Mouse (Mus musculus) cerebellum, adult 11 months (tissue): ENCODE results near the gene Sipa1l2.
A peak's percentile ranks its signal among the peaks of the same experiment; 100 is the strongest.
"Not testable (repeated sequence)": the region's sequence is repeated elsewhere in the genome, so short reads cannot be mapped to it uniquely, and the experiment has no call there.

Experiments
- DNase-seq: peaks from one replicate; pipeline ENCODE4 v3.0.0; 2022

The Sipa1l2 gene

GRCm38 (mm10) chr8:125447543-125447942 is 122.1 kb downstream of the Sipa1l2 start:
- DNase-seq: no peak

- no peak for DNase-seq
Observed at GRCm38 (mm10) chr8:125446236-125446635, 123.4 kb downstream of the Sipa1l2 start.

GRCm38 (mm10) chr8:125445225-125445609 is 124.4 kb downstream of the Sipa1l2 start:
- DNase-seq: no peak

- DNase-seq: no peak
Observed at GRCm38 (mm10) chr8:125444457-125445224, 125.0 kb downstream of the Sipa1l2 start.

GRCm38 (mm10) chr8:125435320-125436100 is 134.1 kb downstream of the Sipa1l2 start:
- DNase-seq: no peak

- no peak for DNase-seq
Observed at GRCm38 (mm10) chr8:125434151-125434550, 135.5 kb downstream of the Sipa1l2 start.

- no peak for DNase-seq
Observed at GRCm38 (mm10) chr8:125431321-125431720, 138.3 kb downstream of the Sipa1l2 start.

- no peak for DNase-seq
Observed at GRCm38 (mm10) chr8:125430796-125431195, 138.8 kb downstream of the Sipa1l2 start.

GRCm38 (mm10) chr8:125428979-125429690 is 140.5 kb downstream of the Sipa1l2 start:
- DNase-seq: no peak

- no peak for DNase-seq
Observed at GRCm38 (mm10) chr8:125423861-125424260, 145.7 kb downstream of the Sipa1l2 start.

- DNase-seq: peak; percentile 43
Observed at GRCm38 (mm10) chr8:125419202-125419830, 150.3 kb downstream of the Sipa1l2 start.

GRCm38 (mm10) chr8:125416146-125416545 is 153.5 kb downstream of the Sipa1l2 start:
- DNase-seq: no peak

- DNase-seq: no peak
Observed at GRCm38 (mm10) chr8:125414651-125415050, 155.0 kb downstream of the Sipa1l2 start.

GRCm38 (mm10) chr8:125413001-125413909 is 156.4 kb downstream of the Sipa1l2 start:
- DNase-seq: no peak

GRCm38 (mm10) chr8:125410646-125411045 is 159.0 kb downstream of the Sipa1l2 start:
- no peak for DNase-seq

GRCm38 (mm10) chr8:125407672-125408071 is 161.9 kb downstream of the Sipa1l2 start:
- DNase-seq: no peak

GRCm38 (mm10) chr8:125406453-125406852 is 163.2 kb downstream of the Sipa1l2 start:
- no peak for DNase-seq

GRCm38 (mm10) chr8:125401350-125401749 is 168.3 kb downstream of the Sipa1l2 start:
- DNase-seq: no peak

GRCm38 (mm10) chr8:125397981-125398380 is 171.6 kb downstream of the Sipa1l2 start:
- DNase-seq: no peak

GRCm38 (mm10) chr8:125395682-125396081 is 173.9 kb downstream of the Sipa1l2 start:
- DNase-seq: not testable (repeated sequence)

- DNase-seq: peak; percentile 63
Observed at GRCm38 (mm10) chr8:125395032-125395431, 174.6 kb downstream of the Sipa1l2 start.

- no peak for DNase-seq
Observed at GRCm38 (mm10) chr8:125391685-125392084, 177.9 kb downstream of the Sipa1l2 start.
